Mouse (Mus musculus): ENCODE measurements around the gene Gdf3.

GRCm38 (mm10) chr6:122627469-122628108 lies 17.7 kb upstream of the Gdf3 start:
- TF ChIP-seq CTCF (IDR thresholded peaks at IDR 0.05; ENCODE audit: control insufficient read depth, insufficient read depth, low read length) (no peak), POLR2A (IDR thresholded peaks at IDR 0.05; ENCODE audit: borderline replicate concordance, control insufficient read depth, low read depth, low read length) (no peak)

All from bone marrow, adult 2 months (tissue).